Mouse (Mus musculus): ENCODE results near the gene Hs3st1. TPM values are rescaled to one million over a fixed set of nuclear protein-coding genes. Genes with fewer than 3 reads are reported as not detected.
"Not testable (repeated sequence)": the region's sequence is repeated elsewhere in the genome, so short reads cannot be mapped to it uniquely, and the experiment has no call there.

Hs3st1 gene
- polyA plus RNA-seq (2021), result 24.5 TPM

GRCm38 (mm10) chr5:39755375-39755774 lies at the start of gene Hs3st1:
Gene Hs3st1, minus strand, starts transcription at chr5:39755475.
- ATAC-seq; POLR2A ChIA-PET; in situ Hi-C loops (cut with MboI; ENCODE audit: low pct_unique_long_range_greater_than_20kb); H3K27me3 ChIP-seq; DNase-seq (ENCODE audit: low read depth, low spot score); CTCF ChIA-PET: not testable (repeated sequence)

- in situ Hi-C loops (cut with MboI; ENCODE audit: low pct_unique_long_range_greater_than_20kb), result no loop called here
- H3K27me3 ChIP-seq, result no peaks in the 10 kb centered on the region
- ChIA-PET CTCF (interaction anchor here (1.4 kb wide), 1 partner anchor 10 kb away, joined by 3 read pairs; no protein-coding TSS in a partner anchor), POLR2A (no interaction called here)
- DNase-seq (ENCODE audit: low read depth, low spot score) (no peak), ATAC-seq (no peak)
- TF ChIP-seq CTCF (IDR thresholded peaks at IDR 0.05), result no peak
These were observed 49.4 kb upstream of the Hs3st1 start for GRCm38 (mm10) chr5:39804663-39805062.

- DNase-seq (ENCODE audit: low read depth, low spot score), result peak; percentile 13
- CTCF ChIA-PET, result interaction anchor here (0.8 kb wide), 1 partner anchor 15 kb away, joined by 3 read pairs; no protein-coding TSS in a partner anchor
- in situ Hi-C loops (cut with MboI; ENCODE audit: low pct_unique_long_range_greater_than_20kb), result no loop called here
- POLR2A ChIA-PET, result interaction anchor here (0.8 kb wide), 1 partner anchor 17 kb away, joined by 3 read pairs; no protein-coding TSS in a partner anchor
- H3K27me3 ChIP-seq, result no peaks in the 10 kb centered on the region
- ATAC-seq, result peak; percentile 9
- no peak for TF ChIP-seq CTCF (IDR thresholded peaks at IDR 0.05)
These were observed 48.7 kb upstream of the Hs3st1 start for GRCm38 (mm10) chr5:39803941-39804340.

GRCm38 (mm10) chr5:39803457-39803856 lies 48.2 kb upstream of the Hs3st1 start:
- ATAC-seq (peak; percentile 77), DNase-seq (ENCODE audit: low read depth, low spot score) (peak; percentile 35)
- H3K27me3 ChIP-seq, result no peaks in the 10 kb centered on the region
- in situ Hi-C loops (cut with MboI; ENCODE audit: low pct_unique_long_range_greater_than_20kb), result no loop called here
- ChIA-PET CTCF (interaction anchor here (0.8 to 1.3 kb wide), 2 partner anchors 14 to 16 kb away, joined by 3 to 4 read pairs; no protein-coding TSS in a partner anchor), POLR2A (interaction anchor here (0.8 kb wide), 1 partner anchor 16 kb away, joined by 3 read pairs; no protein-coding TSS in a partner anchor)
- no peak for TF ChIP-seq CTCF (IDR thresholded peaks at IDR 0.05)

- ATAC-seq, result no peak
- no peak for DNase-seq (ENCODE audit: low read depth, low spot score)
- POLR2A ChIA-PET, result no interaction called here
- no peak for TF ChIP-seq CTCF (IDR thresholded peaks at IDR 0.05)
- no peaks in the 10 kb centered on the region for H3K27me3 ChIP-seq
- in situ Hi-C loops (cut with MboI; ENCODE audit: low pct_unique_long_range_greater_than_20kb), result no loop called here
- CTCF ChIA-PET, result interaction anchor here (1.3 kb wide), 1 partner anchor 12 kb away, joined by 4 read pairs; no protein-coding TSS in a partner anchor
These were observed 46.8 kb upstream of the Hs3st1 start for GRCm38 (mm10) chr5:39802110-39802509.

GRCm38 (mm10) chr5:39777094-39777710 lies 21.9 kb upstream of the Hs3st1 start:
- ATAC-seq, result no peak
- ChIA-PET CTCF (interaction anchor here (1.8 kb wide), 1 partner anchor 133 kb away, joined by 3 read pairs; no protein-coding TSS in a partner anchor), POLR2A (no interaction called here)
- H3K27me3 ChIP-seq, result no peaks in the 10 kb centered on the region
- TF ChIP-seq CTCF (IDR thresholded peaks at IDR 0.05), result no peak
- no peak for DNase-seq (ENCODE audit: low read depth, low spot score)
- in situ Hi-C loops (cut with MboI; ENCODE audit: low pct_unique_long_range_greater_than_20kb), result no loop called here

- no peak for TF ChIP-seq CTCF (IDR thresholded peaks at IDR 0.05)
- in situ Hi-C loops (cut with MboI; ENCODE audit: low pct_unique_long_range_greater_than_20kb), result no loop called here
- POLR2A ChIA-PET, result interaction anchor here (0.7 kb wide), 1 partner anchor 53 kb away, joined by 3 read pairs; no protein-coding TSS in a partner anchor
- CTCF ChIA-PET, result interaction anchor here (2.0 kb wide), 1 partner anchor 29 kb away, joined by 4 read pairs; no protein-coding TSS in a partner anchor
- DNase-seq (ENCODE audit: low read depth, low spot score) (peak; percentile 35), ATAC-seq (peak; percentile 47)
- no peaks in the 10 kb centered on the region for H3K27me3 ChIP-seq
These were observed 16.5 kb upstream of the Hs3st1 start for GRCm38 (mm10) chr5:39771680-39772348.

- TF ChIP-seq CTCF (IDR thresholded peaks at IDR 0.05), result no peak
- peak; percentile 53 for DNase-seq (ENCODE audit: low read depth, low spot score)
- ChIA-PET CTCF (no interaction called here), POLR2A (no interaction called here)
- ATAC-seq, result peak; percentile 100
- no peaks in the 10 kb centered on the region for H3K27me3 ChIP-seq
- in situ Hi-C loops (cut with MboI; ENCODE audit: low pct_unique_long_range_greater_than_20kb), result no loop called here
These were observed 6.6 kb upstream of the Hs3st1 start for GRCm38 (mm10) chr5:39761682-39762456.

GRCm38 (mm10) chr5:39758890-39759475 lies 3.7 kb upstream of the Hs3st1 start:
- in situ Hi-C loops (cut with MboI; ENCODE audit: low pct_unique_long_range_greater_than_20kb), result no loop called here
- ChIA-PET CTCF (no interaction called here), POLR2A (no interaction called here)
- TF ChIP-seq CTCF (IDR thresholded peaks at IDR 0.05), result no peak
- ATAC-seq, result no peak
- DNase-seq (ENCODE audit: low read depth, low spot score), result no peak
- no peaks in the 10 kb centered on the region for H3K27me3 ChIP-seq

GRCm38 (mm10) chr5:39736843-39737242 lies 18.4 kb downstream of the Hs3st1 start:
- CTCF ChIA-PET, result interaction anchor here (1.1 kb wide), 1 partner anchor 10 kb away, joined by 5 read pairs; no protein-coding TSS in a partner anchor

More at GRCm38 (mm10) chr5:39736843-39737242, 18.4 kb downstream of the Hs3st1 start:
- ATAC-seq (no peak), DNase-seq (ENCODE audit: low read depth, low spot score) (no peak)
- POLR2A ChIA-PET, result no interaction called here
- in situ Hi-C loops (cut with MboI; ENCODE audit: low pct_unique_long_range_greater_than_20kb), result no loop called here
- no peaks in the 10 kb centered on the region for H3K27me3 ChIP-seq
- TF ChIP-seq CTCF (IDR thresholded peaks at IDR 0.05), result no peak

All from Patski (cell line).